Comparison of ENCODE assay signal across 27 mouse cellular contexts in genomic region chr17:25127681-25128080, GRCm38 (mm10). TPM values are rescaled to one million over a fixed set of nuclear protein-coding genes. Genes with fewer than 3 reads are reported as not detected.
DNase-seq lines count a peak whose midpoint lies in the region; ATAC-seq and TF ChIP-seq lines count a peak whose summit lies in the region.
"Had no signal": no experiment of that assay in that cellular context is flagged by ENCODE, and none has a peak within 500 bp of the region (broad histone marks: within the 10 kb centered on the region; RNA-seq: fewer than 3 reads in every experiment).

No protein-coding gene starts in this region.

- peaks cover 13% of the 10 kb centered on the region for H3K4me1 ChIP-seq in heart, embryonic 10.5 days
- peaks cover 0 to 4% of the 10 kb centered on the region in 2 experiments; a peak in 3 of 4 replicates for H3K4me1 ChIP-seq in MEL (ENCODE audit: control insufficient read depth in 1 of 2, insufficient read depth in 2 of 2, low read length in 2 of 2)
- peaks cover 46% of the 10 kb centered on the region for H3K4me1 ChIP-seq in liver, embryonic 15.5 days (replicated peaks)
- no peaks in the 10 kb centered on the region for H3K4me1 ChIP-seq in limb, embryonic 10.5 days
- H3K4me1 ChIP-seq: embryonic facial prominence, embryonic 10.5 days; limb, embryonic 13.5 days; lung, embryonic 15.5 days; neural tube, embryonic 13.5 days had no signal

- TF ChIP-seq RAD21 in MEL (IDR thresholded peaks at IDR 0.05; ENCODE audit: low read depth, low read length) = no peak

- peak; percentile 42 for ATAC-seq in erythroblast, adult 5-6 weeks (replicated peaks; ENCODE audit: low FRiP score, poor library complexity, severe bottlenecking)
- peak; percentile 51 for ATAC-seq in liver, embryonic 15.5 days (ENCODE audit: insufficient read depth)
- no peak for ATAC-seq in CD4-positive, CD25-positive, alpha-beta regulatory T cell, adult 4 months
- ATAC-seq: forebrain, embryonic 14.5 days; hindbrain, embryonic 16.5 days had no signal

- H3K27me3 ChIP-seq in heart, embryonic 10.5 days (ENCODE audit: insufficient read depth, poor library complexity, severe bottlenecking) = peaks cover 8% of the 10 kb centered on the region; the same call in 1 of the 2 replicates
- H3K27me3 ChIP-seq in MEL (ENCODE audit: control insufficient read depth in 1 of 2, insufficient read depth in 2 of 2, low read length in 2 of 2) = peaks cover 0 to 2% of the 10 kb centered on the region in 2 experiments; a peak in 3 of 4 replicates
- H3K27me3 ChIP-seq in liver, embryonic 15.5 days = peaks cover 15% of the 10 kb centered on the region
- H3K27me3 ChIP-seq in limb, embryonic 10.5 days (ENCODE audit: low read depth, poor library complexity, severe bottlenecking) = peaks cover 3% of the 10 kb centered on the region; the same call in 1 of the 2 replicates
- H3K27me3 ChIP-seq: lung, embryonic 15.5 days had no signal

- TF ChIP-seq POLR2A in MEL (IDR thresholded peaks at IDR 0.05; ENCODE audit: control insufficient read depth in 1 of 2, insufficient read depth in 1 of 2, low read depth in 1 of 2, low read length in 2 of 2, poor library complexity in 1 of 2) = no peak

- no peak for TF ChIP-seq EP300 in MEL (IDR thresholded peaks at IDR 0.05; ENCODE audit: low read depth in 1 of 2, low read length in 2 of 2)

- H3K9me3 ChIP-seq in heart, embryonic 10.5 days = no peaks in the 10 kb centered on the region
- H3K9me3 ChIP-seq in MEL (replicated peaks; ENCODE audit: insufficient read depth, low read length) = no peaks in the 10 kb centered on the region
- H3K9me3 ChIP-seq in liver, embryonic 15.5 days (replicated peaks) = no peaks in the 10 kb centered on the region
- no peaks in the 10 kb centered on the region for H3K9me3 ChIP-seq in limb, embryonic 10.5 days (replicated peaks)
- H3K9me3 ChIP-seq: embryonic facial prominence, embryonic 10.5 days; limb, embryonic 13.5 days; lung, embryonic 15.5 days; neural tube, embryonic 13.5 days had no signal

- H3K4me2 ChIP-seq in liver, embryonic 15.5 days = peak overlapping the region; percentile 60
- H3K4me2 ChIP-seq: limb, embryonic 13.5 days; lung, embryonic 15.5 days; neural tube, embryonic 13.5 days had no signal

- 49% methylated on average over 9 of the region's 9 CpGs for WGBS in heart, embryonic 10.5 days
- 27% methylated on average over 9 of the region's 9 CpGs for WGBS in liver, embryonic 15.5 days (ENCODE audit: insufficient replicate concordance)
- 79% methylated on average over 9 of the region's 9 CpGs for WGBS in limb, embryonic 10.5 days

- H3K27ac ChIP-seq in heart, embryonic 10.5 days = peak overlapping the region; percentile 47; the same call in 1 of the 2 replicates
- no peak overlapping the region for H3K27ac ChIP-seq in MEL (ENCODE audit: control insufficient read depth, low read depth, low read length)
- H3K27ac ChIP-seq in liver, embryonic 15.5 days (replicated peaks) = peak overlapping the region; percentile 92
- H3K27ac ChIP-seq in limb, embryonic 10.5 days = no peak overlapping the region
- H3K27ac ChIP-seq: embryonic facial prominence, embryonic 10.5 days; limb, embryonic 13.5 days; lung, embryonic 15.5 days; macrophage; neural tube, embryonic 13.5 days had no signal

- no peak overlapping the region for H3K9ac ChIP-seq in MEL (ENCODE audit: control insufficient read depth, low read depth, low read length, poor library complexity, severe bottlenecking)
- peak overlapping the region; percentile 28 for H3K9ac ChIP-seq in liver, embryonic 15.5 days
- H3K9ac ChIP-seq: limb, embryonic 13.5 days; lung, embryonic 15.5 days; neural tube, embryonic 13.5 days had no signal

- no peak for TF ChIP-seq CTCF in MEL (IDR thresholded peaks at IDR 0.05 in 2 of 3, conservative IDR thresholded peaks at IDR 0.05 in 1 of 3; ENCODE audit: control insufficient read depth in 1 of 3, insufficient read depth in 1 of 3, low read depth in 2 of 3, low read length in 3 of 3, poor library complexity in 1 of 3, severe bottlenecking in 1 of 3)

- H3K4me3 ChIP-seq in heart, embryonic 10.5 days = no peak overlapping the region
- H3K4me3 ChIP-seq in MEL (ENCODE audit: control insufficient read depth in 1 of 2, insufficient read depth in 1 of 2, low read depth in 2 of 2, low read length in 2 of 2) = no peak overlapping the region
- 0 out of 2 replicates have a peak overlapping the region, but pooled peaks have one; percentile 2 for H3K4me3 ChIP-seq in liver, embryonic 15.5 days (replicated peaks)
- no peak overlapping the region for H3K4me3 ChIP-seq in limb, embryonic 10.5 days
- H3K4me3 ChIP-seq: embryonic facial prominence, embryonic 10.5 days; limb, embryonic 13.5 days; lung, embryonic 15.5 days; neural tube, embryonic 13.5 days had no signal

- H3K79me2 ChIP-seq in MEL (ENCODE audit: control insufficient read depth, insufficient read depth, low read length, poor library complexity) = no peaks in the 10 kb centered on the region

- DNase-seq in heart, embryonic 10.5 days (ENCODE audit: low spot score) = no peak
- DNase-seq in heart, adult 18-20 months = no peak
- peak; percentile 54 for DNase-seq in MEL (ENCODE audit: low read depth, low spot score)
- no peak for DNase-seq in limb, embryonic 10.5 days (ENCODE audit: low spot score)
- DNase-seq: B cell, adult 2 months; cerebellum, adult 8-10 months; gastrocnemius, postnatal 14 days; kidney, adult 11 months; spleen, adult 18-20 months; thymus, adult 2 months had no signal

- no peaks in the 10 kb centered on the region for H3K36me3 ChIP-seq in heart, embryonic 10.5 days
- no peaks in the 10 kb centered on the region for H3K36me3 ChIP-seq in MEL (ENCODE audit: control insufficient read depth in 1 of 2, insufficient read depth in 2 of 2, low read length in 2 of 2)
- no peaks in the 10 kb centered on the region for H3K36me3 ChIP-seq in liver, embryonic 15.5 days (replicated peaks)
- no peaks in the 10 kb centered on the region for H3K36me3 ChIP-seq in limb, embryonic 10.5 days
- H3K36me3 ChIP-seq: embryonic facial prominence, embryonic 10.5 days; limb, embryonic 13.5 days; lung, embryonic 15.5 days; neural tube, embryonic 13.5 days had no signal

RNA-seq across cellular contexts. Expression of gene Clcn7, which starts 5.5 kb away (rescaled TPM):
- 20.5 and 21.7 TPM in 2 replicates for polyA plus RNA-seq in heart, embryonic 10.5 days (2016; fragmentation: Nextera tagmentation; extraction: Ambion mirVana)
- total RNA-seq in heart, adult 18-20 months (2021) = 10 to 100 TPM; 26.2 to 31.3 TPM
- total RNA-seq in MEL (2012; rRNA removed) = 9.8 and 10.9 TPM in 2 replicates
- polyA plus RNA-seq in MEL (2012; ENCODE audit: insufficient read depth in 1 of 2, insufficient read length in 2 of 2, low read depth in 1 of 2, low replicate concordance in 2 of 2, missing spikeins in 1 of 2) = 10 to 100 TPM in 1 of 2 experiments, not detected in 1; 16.4 TPM
- total RNA-seq in erythroblast, adult 5-6 weeks (2015; ENCODE audit: low replicate concordance) = 3.7 and 8.6 TPM in 2 replicates
- total RNA-seq in erythroblast, adult 5-6 weeks (2017; ENCODE audit: low replicate concordance) = 6.0 and 9.1 TPM in 2 replicates
- 10.7 TPM in 2 replicates for polyA plus RNA-seq in liver, embryonic 15.5 days (2015; fragmentation: Nextera tagmentation; extraction: Ambion mirVana)
- polyA plus RNA-seq in limb, embryonic 10.5 days (2016; fragmentation: Nextera tagmentation; extraction: Ambion mirVana) = 21.3 and 26.5 TPM in 2 replicates
- 10 to 100 TPM; 18.2 to 33.2 TPM for polyA plus RNA-seq in CD4-positive, CD25-positive, alpha-beta regulatory T cell, adult 4 months (2017; shearing (Covaris generic))

RNA-seq across cellular contexts. Expression of gene Ptx4, which starts 7.1 kb away (rescaled TPM):
- 0.08 and 0.15 TPM in 2 replicates for polyA plus RNA-seq in heart, embryonic 10.5 days (2016; fragmentation: Nextera tagmentation; extraction: Ambion mirVana)
- 1 to 10 TPM; 2.5 to 3.0 TPM for total RNA-seq in heart, adult 18-20 months (2021)
- total RNA-seq in MEL (2012; rRNA removed) = not detected in 2 replicates
- polyA plus RNA-seq in MEL (2012; ENCODE audit: insufficient read depth in 1 of 2, insufficient read length in 2 of 2, low read depth in 1 of 2, low replicate concordance in 2 of 2, missing spikeins in 1 of 2) = not detected
- not detected in 2 replicates for total RNA-seq in erythroblast, adult 5-6 weeks (2015; ENCODE audit: low replicate concordance)
- not detected in 2 replicates for total RNA-seq in erythroblast, adult 5-6 weeks (2017; ENCODE audit: low replicate concordance)
- 0.06 and 0.10 TPM in 2 replicates for polyA plus RNA-seq in liver, embryonic 15.5 days (2015; fragmentation: Nextera tagmentation; extraction: Ambion mirVana)
- 0.18 and 0.23 TPM in 2 replicates for polyA plus RNA-seq in limb, embryonic 10.5 days (2016; fragmentation: Nextera tagmentation; extraction: Ambion mirVana)
- polyA plus RNA-seq in CD4-positive, CD25-positive, alpha-beta regulatory T cell, adult 4 months (2017; shearing (Covaris generic)) = not detected
- total RNA-seq: adrenal gland, postnatal 14 days had no signal
- polyA plus RNA-seq: hindbrain, embryonic 16.5 days; kidney, embryonic 16.5 days; macrophage; midbrain, embryonic 14.5 days; neural tube, embryonic 13.5 days; thymus, adult 2 months; urinary bladder, adult 2 months had no signal

RNA-seq across cellular contexts. Expression of gene Telo2, which starts 11.9 kb away (rescaled TPM):
- polyA plus RNA-seq in heart, embryonic 10.5 days (2016; fragmentation: Nextera tagmentation; extraction: Ambion mirVana) = 35.2 and 45.2 TPM in 2 replicates
- total RNA-seq in heart, adult 18-20 months (2021) = 10 to 100 TPM; 11.1 to 14.5 TPM
- total RNA-seq in MEL (2012; rRNA removed) = 15.3 and 20.0 TPM in 2 replicates
- 10 to 100 TPM in 1 of 2 experiments, not detected in 1; 20.9 TPM for polyA plus RNA-seq in MEL (2012; ENCODE audit: insufficient read depth in 1 of 2, insufficient read length in 2 of 2, low read depth in 1 of 2, low replicate concordance in 2 of 2, missing spikeins in 1 of 2)
- 3.5 and 5.9 TPM in 2 replicates for total RNA-seq in erythroblast, adult 5-6 weeks (2015; ENCODE audit: low replicate concordance)
- 6.3 and 11.6 TPM in 2 replicates for total RNA-seq in erythroblast, adult 5-6 weeks (2017; ENCODE audit: low replicate concordance)
- 14.3 and 17.4 TPM in 2 replicates for polyA plus RNA-seq in liver, embryonic 15.5 days (2015; fragmentation: Nextera tagmentation; extraction: Ambion mirVana)
- polyA plus RNA-seq in limb, embryonic 10.5 days (2016; fragmentation: Nextera tagmentation; extraction: Ambion mirVana) = 60.6 and 60.7 TPM in 2 replicates
- 10 to 100 TPM; 24.4 to 36.8 TPM for polyA plus RNA-seq in CD4-positive, CD25-positive, alpha-beta regulatory T cell, adult 4 months (2017; shearing (Covaris generic))

RNA-seq across cellular contexts. Expression of gene Ccdc154, which starts 34.6 kb away (rescaled TPM):
- polyA plus RNA-seq in heart, embryonic 10.5 days (2016; fragmentation: Nextera tagmentation; extraction: Ambion mirVana) = not detected in 2 replicates
- total RNA-seq in heart, adult 18-20 months (2021) = not detected
- total RNA-seq in MEL (2012; rRNA removed) = 0.10 and 0.12 TPM in 2 replicates
- polyA plus RNA-seq in MEL (2012; ENCODE audit: insufficient read depth in 1 of 2, insufficient read length in 2 of 2, low read depth in 1 of 2, low replicate concordance in 2 of 2, missing spikeins in 1 of 2) = under 1 TPM in 1 of 2 experiments, not detected in 1; 0.19 TPM
- total RNA-seq in erythroblast, adult 5-6 weeks (2015; ENCODE audit: low replicate concordance) = not detected in 2 replicates
- total RNA-seq in erythroblast, adult 5-6 weeks (2017; ENCODE audit: low replicate concordance) = 0.28 TPM in 1 of 2 replicates, not detected in the other
- polyA plus RNA-seq in liver, embryonic 15.5 days (2015; fragmentation: Nextera tagmentation; extraction: Ambion mirVana) = not detected in 2 replicates
- not detected in 2 replicates for polyA plus RNA-seq in limb, embryonic 10.5 days (2016; fragmentation: Nextera tagmentation; extraction: Ambion mirVana)
- polyA plus RNA-seq in CD4-positive, CD25-positive, alpha-beta regulatory T cell, adult 4 months (2017; shearing (Covaris generic)) = not detected
- total RNA-seq: adrenal gland, postnatal 14 days; gastrocnemius, postnatal 14 days; heart, postnatal 4 days had no signal
- polyA plus RNA-seq: embryonic facial prominence, embryonic 10.5 days; forebrain, embryonic 14.5 days; heart, embryonic 14.5 days; hindbrain, embryonic 16.5 days; kidney, embryonic 16.5 days; large intestine, adult 2 months; limb, embryonic 13.5 days; macrophage; midbrain, embryonic 14.5 days; neural tube, embryonic 13.5 days had no signal

RNA-seq across cellular contexts. Expression of gene Tmem204, which starts 44.3 kb away (rescaled TPM):
- 12.2 and 15.9 TPM in 2 replicates for polyA plus RNA-seq in heart, embryonic 10.5 days (2016; fragmentation: Nextera tagmentation; extraction: Ambion mirVana)
- 10 to 100 TPM; 41.5 to 48.0 TPM for total RNA-seq in heart, adult 18-20 months (2021)
- total RNA-seq in MEL (2012; rRNA removed) = not detected in 2 replicates
- under 1 TPM in 1 of 2 experiments, not detected in 1; 0.10 TPM for polyA plus RNA-seq in MEL (2012; ENCODE audit: insufficient read depth in 1 of 2, insufficient read length in 2 of 2, low read depth in 1 of 2, low replicate concordance in 2 of 2, missing spikeins in 1 of 2)
- not detected in 2 replicates for total RNA-seq in erythroblast, adult 5-6 weeks (2015; ENCODE audit: low replicate concordance)
- not detected in 2 replicates for total RNA-seq in erythroblast, adult 5-6 weeks (2017; ENCODE audit: low replicate concordance)
- polyA plus RNA-seq in liver, embryonic 15.5 days (2015; fragmentation: Nextera tagmentation; extraction: Ambion mirVana) = 5.6 and 6.5 TPM in 2 replicates
- polyA plus RNA-seq in limb, embryonic 10.5 days (2016; fragmentation: Nextera tagmentation; extraction: Ambion mirVana) = 11.3 and 15.3 TPM in 2 replicates
- polyA plus RNA-seq in CD4-positive, CD25-positive, alpha-beta regulatory T cell, adult 4 months (2017; shearing (Covaris generic)) = under 1 TPM; 0.56 to 0.79 TPM
- polyA plus RNA-seq: macrophage had no signal

Comparison
In these comparisons a context has a peak if more than half of its experiments do, and no peak if none do; other contexts are left out.
1. H3K27ac ChIP-seq: peak in heart, embryonic 10.5 days (single experiment) and liver, embryonic 15.5 days (single experiment); none in MEL (single experiment) and limb, embryonic 10.5 days (single experiment).